Mouse (Mus musculus): ENCODE data around the gene Kantr. TPM values are rescaled to one million over a fixed set of nuclear protein-coding genes. Genes with fewer than 3 reads are reported as not detected.

Gene Kantr
- polyA plus RNA-seq, 1 experiment: 8.4 TPM

DNA sequence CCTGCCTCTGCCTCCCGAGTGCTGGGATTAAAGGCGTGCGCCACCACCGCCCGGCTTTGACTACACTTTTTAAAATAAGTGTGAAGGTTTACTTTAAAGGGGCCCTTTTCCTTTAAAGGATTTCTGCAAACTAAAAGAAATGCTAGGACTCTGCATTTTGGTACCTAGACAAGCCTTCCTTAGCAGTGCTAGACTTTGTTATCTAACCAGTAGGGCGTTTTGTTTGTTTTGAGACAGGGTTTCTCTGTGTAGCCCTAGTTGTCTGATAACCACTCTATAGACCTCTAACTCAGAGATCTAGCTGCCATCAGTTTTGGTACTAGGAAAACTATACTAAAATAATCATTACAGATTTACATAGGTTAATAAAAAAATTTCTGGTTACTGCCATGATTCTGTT lies 47.9 kb downstream of the Kantr start:
- H3K27me3 ChIP-seq (replicated peaks; ENCODE audit: control insufficient read depth, insufficient read depth, low read length): no peaks in the 10 kb centered on the region
- H3K4me3 ChIP-seq (ENCODE audit: insufficient read depth, low read depth, low read length): no peak overlapping the region
- no peak overlapping the region for H3K27ac ChIP-seq (ENCODE audit: insufficient read depth, low read depth, low read length)
- H3K4me1 ChIP-seq (ENCODE audit: control insufficient read depth, insufficient read depth, low read length): no peaks in the 10 kb centered on the region
- H3K36me3 ChIP-seq (ENCODE audit: control insufficient read depth, insufficient read depth, low read length): no peaks in the 10 kb centered on the region
- 93% methylated on average over 6 of the region's 6 CpGs for WGBS
- no peak for DNase-seq
- TF ChIP-seq CTCF (conservative IDR thresholded peaks at IDR 0.05; ENCODE audit: insufficient read depth, insufficient read length, low read depth, low read length) (no peak), POLR2A (IDR thresholded peaks at IDR 0.05; ENCODE audit: low read depth, low read length) (no peak)

DNA sequence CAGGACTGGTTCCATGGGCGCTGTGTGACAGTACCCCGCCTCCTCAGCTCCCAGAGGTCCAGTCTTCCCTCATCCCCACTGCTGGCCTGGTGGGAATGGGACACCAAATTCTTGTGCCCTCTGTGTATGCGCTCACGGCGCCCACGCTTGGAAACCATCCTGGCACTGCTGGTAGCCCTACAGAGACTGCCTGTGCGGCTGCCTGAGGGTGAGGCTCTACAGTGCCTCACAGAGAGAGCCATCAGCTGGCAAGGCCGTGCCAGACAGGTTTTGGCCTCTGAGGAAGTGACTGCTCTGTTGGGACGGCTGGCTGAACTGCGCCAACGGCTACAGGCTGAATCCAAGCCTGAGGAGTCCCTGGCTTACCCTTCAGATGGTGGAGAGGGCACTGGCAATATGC lies 56.1 kb downstream of the Kantr start:
- Histone ChIP-seq H3K4me1 (ENCODE audit: control insufficient read depth, insufficient read depth, low read length) (no peaks in the 10 kb centered on the region), H3K27ac (ENCODE audit: insufficient read depth, low read depth, low read length) (no peak overlapping the region), H3K4me3 (ENCODE audit: insufficient read depth, low read depth, low read length) (no peak overlapping the region), H3K27me3 (replicated peaks; ENCODE audit: control insufficient read depth, insufficient read depth, low read length) (no peaks in the 10 kb centered on the region), H3K36me3 (ENCODE audit: control insufficient read depth, insufficient read depth, low read length) (no peaks in the 10 kb centered on the region; the same call in none of the 2 replicates)
- TF ChIP-seq CTCF (conservative IDR thresholded peaks at IDR 0.05; ENCODE audit: insufficient read depth, insufficient read length, low read depth, low read length) (no peak), POLR2A (IDR thresholded peaks at IDR 0.05; ENCODE audit: low read depth, low read length) (no peak)
- 96% methylated on average over 11 of the region's 11 CpGs for WGBS
- no peak for DNase-seq

Other genes starting within 250 kb of the Kantr start
- gene Iqsec2, start 183.2 kb downstream of the Kantr start, polyA plus RNA-seq (2012; rRNA removed): 80.1 and 89.8 TPM in 2 replicates
- gene Kdm5c, start 94.5 kb downstream of the Kantr start, polyA plus RNA-seq (2012; rRNA removed): 41.7 and 42.6 TPM in 2 replicates
- gene Tspyl2, start 14.9 kb upstream of the Kantr start, polyA plus RNA-seq (2012; rRNA removed): 16.5 and 19.1 TPM in 2 replicates
- 2.2 TPM in 2 replicates for gene Gpr173, start 41.2 kb upstream of the Kantr start, polyA plus RNA-seq (2012; rRNA removed)
- not detected in 2 replicates for gene Cldn34a, start 235.8 kb upstream of the Kantr start, polyA plus RNA-seq (2012; rRNA removed)

Measured in kidney, adult 2 months (tissue).